Mouse (Mus musculus) forebrain, embryonic 10.5 days (tissue): ENCODE measurements around the gene Nin. TPM values are rescaled to one million over a fixed set of nuclear protein-coding genes. Genes with fewer than 3 reads are reported as not detected.

Source experiments
- DNase-seq: peaks from one replicate; pipeline ENCODE4 v3.0.0-alpha.2; 2017; ENCODE audit warnings: low spot score; ENCODE audit errors: extremely low spot score
- H3K27ac ChIP-seq: fragments of 300-500 bp; sonication (generic); 2 replicates; pipeline ENCODE4 v1.5.1; 2016; ENCODE audit warnings: mild to moderate bottlenecking
- H3K27me3 ChIP-seq: fragments of 300-500 bp; sonication (generic); 2 replicates; pipeline ENCODE4 v1.6.1; 2016; ENCODE audit warnings: mild to moderate bottlenecking; ENCODE audit not compliant: poor library complexity, severe bottlenecking
- H3K36me3 ChIP-seq: fragments of 300-500 bp; sonication (generic); replicated peaks from 2 replicates; pipeline ENCODE4 v1.6.1; 2016; ENCODE audit warnings: mild to moderate bottlenecking, moderate library complexity
- H3K4me1 ChIP-seq: fragments of 300-500 bp; sonication (generic); 2 replicates; pipeline ENCODE4 v1.6.1; 2016
- H3K4me3 ChIP-seq: fragments of 300-500 bp; sonication (generic); 2 replicates; pipeline ENCODE4 v1.5.1; 2016; ENCODE audit warnings: mild to moderate bottlenecking, moderate library complexity
- H3K9me3 ChIP-seq: fragments of 300-500 bp; sonication (generic); 2 replicates; pipeline ENCODE4 v1.6.1; 2016; ENCODE audit warnings: mild to moderate bottlenecking, moderate library complexity
- WGBS: fragments of 180-500 bp; shearing (Covaris S2); methylation state at CpG from one replicate; pipeline ENCODE4 v1.1.7; 2016; 5-methylcytosine and 5-hydroxymethylcytosine counted together
- polyA plus RNA-seq: library from polyadenylated mRNA; unstranded; fragments of >200 nt; fragmentation: Nextera tagmentation; extraction: Ambion mirVana; gene quantifications from 2 replicates; pipeline ENCODE4 v1.2.1, GENCODE M21; 2016

Gene Nin
- polyA plus RNA-seq, 1 experiment from 2014 or later, result 8.9 TPM

GRCm38 (mm10) chr12:70023580-70023979 is 89.9 kb downstream of the Nin start:
- Histone ChIP-seq H3K27me3 (no peaks in the 10 kb centered on the region), H3K27ac (no peak overlapping the region), H3K9me3 (no peaks in the 10 kb centered on the region), H3K36me3 (peaks cover 52% of the 10 kb centered on the region), H3K4me1 (no peaks in the 10 kb centered on the region), H3K4me3 (no peak overlapping the region)
- WGBS, result 84% methylated on average over 4 of the region's 4 CpGs
- no peak for DNase-seq

- Histone ChIP-seq H3K27me3 (no peaks in the 10 kb centered on the region), H3K36me3 (peaks cover 20% of the 10 kb centered on the region), H3K27ac (no peak overlapping the region), H3K4me3 (no peak overlapping the region), H3K4me1 (no peaks in the 10 kb centered on the region), H3K9me3 (no peaks in the 10 kb centered on the region)
- 89% methylated on average over 4 of the region's 4 CpGs for WGBS
- DNase-seq, result no peak
Measured at GRCm38 (mm10) chr12:70018153-70018552, 95.4 kb downstream of the Nin start.

- Histone ChIP-seq H3K9me3 (peaks cover 2% of the 10 kb centered on the region; the same call in 1 of the 2 replicates), H3K27me3 (no peaks in the 10 kb centered on the region), H3K4me3 (no peak overlapping the region), H3K27ac (no peak overlapping the region), H3K36me3 (peaks cover 18% of the 10 kb centered on the region), H3K4me1 (peaks cover 7% of the 10 kb centered on the region; the same call in 1 of the 2 replicates)
- DNase-seq, result no peak
- WGBS, result 81% methylated on average over 4 of the region's 4 CpGs
Measured at GRCm38 (mm10) chr12:70015936-70016335, 97.6 kb downstream of the Nin start.

GRCm38 (mm10) chr12:70011681-70012080 is 101.8 kb downstream of the Nin start:
- 37% methylated on average over 5 of the region's 5 CpGs for WGBS
- Histone ChIP-seq H3K4me1 (peaks cover 7% of the 10 kb centered on the region; the same call in 1 of the 2 replicates), H3K36me3 (peaks cover 12% of the 10 kb centered on the region), H3K9me3 (peaks cover 6% of the 10 kb centered on the region; the same call in 1 of the 2 replicates), H3K4me3 (no peak overlapping the region), H3K27ac (no peak overlapping the region), H3K27me3 (no peaks in the 10 kb centered on the region)
- no peak for DNase-seq

- peaks cover 6% of the 10 kb centered on the region; the same call in 1 of the 2 replicates for H3K9me3 ChIP-seq
- H3K4me3 ChIP-seq, result no peak overlapping the region
- peaks cover 7% of the 10 kb centered on the region; the same call in 1 of the 2 replicates for H3K4me1 ChIP-seq
- 94% methylated on average over 4 of the region's 4 CpGs for WGBS
- H3K36me3 ChIP-seq, result peaks cover 12% of the 10 kb centered on the region
- DNase-seq, result no peak
- no peaks in the 10 kb centered on the region for H3K27me3 ChIP-seq
- H3K27ac ChIP-seq, result no peak overlapping the region
Measured at GRCm38 (mm10) chr12:70010356-70010755, 103.2 kb downstream of the Nin start.

GRCm38 (mm10) chr12:70005103-70005502 is 108.4 kb downstream of the Nin start:
- no peak for DNase-seq
- no peaks in the 10 kb centered on the region for H3K27me3 ChIP-seq
- H3K27ac ChIP-seq, result no peak overlapping the region
- H3K4me1 ChIP-seq, result no peaks in the 10 kb centered on the region
- no peaks in the 10 kb centered on the region for H3K36me3 ChIP-seq
- no peak overlapping the region for H3K4me3 ChIP-seq
- H3K9me3 ChIP-seq, result no peaks in the 10 kb centered on the region
- 85% methylated on average over 4 of the region's 4 CpGs for WGBS

- Histone ChIP-seq H3K27me3 (no peaks in the 10 kb centered on the region), H3K9me3 (no peaks in the 10 kb centered on the region; the same call in 1 of the 2 replicates), H3K4me3 (no peak overlapping the region), H3K27ac (no peak overlapping the region), H3K4me1 (no peaks in the 10 kb centered on the region), H3K36me3 (no peaks in the 10 kb centered on the region)
- DNase-seq, result no peak
- WGBS, result 89% methylated on average over 13 of the region's 13 CpGs
Measured at GRCm38 (mm10) chr12:69998186-69998983, 115.1 kb downstream of the Nin start.

GRCm38 (mm10) chr12:69995382-69995781 is 118.1 kb downstream of the Nin start:
- DNase-seq, result no peak
- 83% methylated on average over 3 of the region's 3 CpGs for WGBS

GRCm38 (mm10) chr12:69986786-69987497 is 126.6 kb downstream of the Nin start, which contains the start of gene Sav1:
Sav1 (minus strand) TSS chr12:69987002.
- 0 out of 2 replicates have a peak, but pooled peaks cover 4% of the 10 kb centered on the region for H3K9me3 ChIP-seq
- peak within 1 kb of the TSS; percentile 97 for H3K27ac ChIP-seq
- H3K4me1 ChIP-seq, result peaks cover 27% of the 10 kb centered on the region
- H3K4me3 ChIP-seq, result peak within 1 kb of the TSS; percentile 91
- no peaks in the 10 kb centered on the region for H3K27me3 ChIP-seq
- peaks cover 25% of the 10 kb centered on the region for H3K36me3 ChIP-seq
- under 1% methylated on average over 98 of the region's 102 CpGs for WGBS
- DNase-seq, result peak; percentile 81

More at GRCm38 (mm10) chr12:69995382-69995781, 118.1 kb downstream of the Nin start:
- Histone ChIP-seq H3K9me3 (no peaks in the 10 kb centered on the region; the same call in 1 of the 2 replicates), H3K4me3 (no peak overlapping the region), H3K27ac (no peak overlapping the region), H3K36me3 (no peaks in the 10 kb centered on the region), H3K4me1 (no peaks in the 10 kb centered on the region), H3K27me3 (no peaks in the 10 kb centered on the region)

GRCm38 (mm10) chr12:69986241-69986762 is 127.2 kb downstream of the Nin start:
- Histone ChIP-seq H3K27me3 (no peaks in the 10 kb centered on the region), H3K9me3 (0 out of 2 replicates have a peak, but pooled peaks cover 4% of the 10 kb centered on the region), H3K27ac (peak overlapping the region; percentile 97), H3K4me3 (peak overlapping the region; percentile 91), H3K4me1 (peaks cover 27% of the 10 kb centered on the region), H3K36me3 (peaks cover 32% of the 10 kb centered on the region)
- WGBS, result under 1% methylated on average over 35 of the region's 36 CpGs
- DNase-seq, result peak; percentile 57

GRCm38 (mm10) chr12:69985546-69985945 is 128.0 kb downstream of the Nin start:
- H3K36me3 ChIP-seq, result peaks cover 39% of the 10 kb centered on the region
- H3K27me3 ChIP-seq, result no peaks in the 10 kb centered on the region
- DNase-seq, result no peak
- H3K27ac ChIP-seq, result peak overlapping the region; percentile 97; the same call in 1 of the 2 replicates
- WGBS, result 43% methylated on average over 4 of the region's 4 CpGs
- H3K4me3 ChIP-seq, result peak overlapping the region; percentile 91
- 0 out of 2 replicates have a peak, but pooled peaks cover 4% of the 10 kb centered on the region for H3K9me3 ChIP-seq
- H3K4me1 ChIP-seq, result peaks cover 27% of the 10 kb centered on the region

- peaks cover 64% of the 10 kb centered on the region for H3K36me3 ChIP-seq
- no peak for DNase-seq
- WGBS, result 75% methylated on average over 5 of the region's 5 CpGs
- H3K27ac ChIP-seq, result no peak overlapping the region
- peaks cover 27% of the 10 kb centered on the region for H3K4me1 ChIP-seq
- no peak overlapping the region for H3K4me3 ChIP-seq
- H3K9me3 ChIP-seq, result no peaks in the 10 kb centered on the region
- no peaks in the 10 kb centered on the region for H3K27me3 ChIP-seq
Measured at GRCm38 (mm10) chr12:69982874-69983273, 130.6 kb downstream of the Nin start.
